Mouse (Mus musculus) heart, postnatal 0 days (tissue): ENCODE measurements at regions not wholly inside any gene's neighbourhood (a gene's known extent, or its start where the extent isn't known, plus 50 kb on each side); places are given as distances from the start of the nearest gene placed in this dataset.

ENCODE experiments used
- ATAC-seq: fragments of 200-750 bp; cut with Nextera tagmentation; 2 replicates; pipeline ENCODE4 v1.8.0; 2017; ENCODE audit warnings: low read depth, moderate number of reproducible peaks, moderate library complexity; ENCODE audit not compliant: insufficient read depth
- DNase-seq: peaks from one replicate; pipeline ENCODE4 v3.0.0-alpha.2; 2016; ENCODE audit warnings: low spot score
- H3K27ac ChIP-seq: fragments of 300-500 bp; sonication (generic); 2 replicates; pipeline ENCODE4 v1.5.1; 2014; ENCODE audit warnings: low read depth, mild to moderate bottlenecking
- H3K27me3 ChIP-seq: fragments of 300-500 bp; sonication (generic); 2 replicates; pipeline ENCODE4 v1.6.1; 2014; ENCODE audit warnings: low read length, mixed read lengths; ENCODE audit not compliant: control insufficient read depth, insufficient read depth
- H3K36me3 ChIP-seq: fragments of 300-500 bp; sonication (generic); replicated peaks from 2 replicates; pipeline ENCODE4 v1.6.1; 2014; ENCODE audit warnings: low read length, mixed read lengths; ENCODE audit not compliant: control insufficient read depth, insufficient read depth
- H3K4me1 ChIP-seq: fragments of 300-500 bp; sonication (generic); 2 replicates; pipeline ENCODE4 v1.6.1; 2014; ENCODE audit warnings: antibody characterized with exemption; ENCODE audit not compliant: control insufficient read depth, insufficient read depth
- H3K4me2 ChIP-seq: fragments of 300-500 bp; sonication (generic); 2 replicates; pipeline ENCODE4 v1.6.1; 2014; ENCODE audit warnings: low read depth, mild to moderate bottlenecking, low read length, moderate library complexity
- H3K4me3 ChIP-seq: fragments of 300-500 bp; sonication (generic); 2 replicates; pipeline ENCODE4 v1.5.1; 2014; ENCODE audit warnings: low read depth, low read length
- H3K9ac ChIP-seq: fragments of 300-500 bp; sonication (generic); replicated peaks from 2 replicates; pipeline ENCODE4 v1.6.1; 2014; ENCODE audit warnings: low read depth, low read length, mixed read lengths
- H3K9me3 ChIP-seq: fragments of 300-500 bp; sonication (generic); replicated peaks from 2 replicates; pipeline ENCODE4 v1.6.1; 2016; ENCODE audit warnings: low read length; ENCODE audit not compliant: control insufficient read depth
- CTCF ChIP-seq: IDR thresholded peaks from 2 replicates; pipeline ENCODE4 v1.5.1; 2016; ENCODE audit warnings: antibody characterized with exemption, control low read depth, low read depth
- EP300 ChIP-seq: IDR thresholded peaks from 2 replicates; pipeline ENCODE4 v1.6.1; 2016; ENCODE audit warnings: antibody characterized with exemption, low read depth
- WGBS: fragments of 180-500 bp; shearing (Covaris S2); extraction: QIAGEN DNeasy Blood & Tissue Kit; methylation state at CpG from one replicate; pipeline ENCODE4 v1.1.7; 2014; 5-methylcytosine and 5-hydroxymethylcytosine counted together

DNA sequence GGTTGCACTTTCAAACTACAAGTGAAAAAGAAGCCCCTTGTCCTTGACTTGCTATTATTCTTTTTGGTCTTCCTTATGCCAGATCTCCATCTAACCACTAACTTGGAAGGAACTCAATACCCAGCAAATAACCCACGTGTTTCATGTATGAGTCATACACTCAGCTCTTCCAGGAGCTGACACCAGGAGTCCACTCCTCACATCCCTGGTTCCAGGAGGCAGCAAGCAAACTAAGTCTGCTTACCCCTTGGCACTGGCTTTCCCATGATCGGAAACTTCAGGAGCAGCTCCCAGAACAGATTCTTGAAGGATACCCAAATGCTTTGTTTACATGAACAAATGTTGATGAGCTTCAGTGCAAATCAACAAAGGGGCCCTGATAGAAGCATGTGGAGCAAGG is 421.1 kb upstream of the 3110018I06Rik start:
- H3K4me2 ChIP-seq: no peak overlapping the region
- DNase-seq: no peak
- ATAC-seq: no peak

DNA sequence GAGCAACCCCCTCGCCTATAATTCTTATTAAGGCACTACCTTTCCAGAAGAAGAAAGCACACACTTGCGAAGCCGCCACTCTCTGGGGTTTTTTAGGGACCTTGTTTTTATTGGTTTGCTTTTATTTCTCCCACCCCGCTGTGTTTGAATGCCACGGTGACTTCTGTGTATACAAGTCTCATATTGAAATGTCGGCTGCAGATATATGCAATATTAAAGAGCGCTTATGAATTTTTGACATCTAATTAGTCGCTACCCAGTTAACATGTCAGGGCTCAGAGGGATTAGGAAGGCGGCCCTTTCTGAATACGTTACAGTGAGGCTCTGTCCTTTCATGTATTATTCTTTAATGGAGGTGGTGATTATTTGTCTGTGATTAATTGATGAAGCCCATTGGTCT is 405.9 kb upstream of the 3110018I06Rik start:
- TF ChIP-seq CTCF: no peak
- TF ChIP-seq EP300: no peak
- Histone ChIP-seq H3K27ac (no peak overlapping the region), H3K4me2 (no peak overlapping the region), H3K9ac (no peak overlapping the region), H3K4me1 (no peaks in the 10 kb centered on the region), H3K36me3 (no peaks in the 10 kb centered on the region), H3K4me3 (no peak overlapping the region), H3K27me3 (no peaks in the 10 kb centered on the region), H3K9me3 (no peaks in the 10 kb centered on the region)
- no peak for DNase-seq
- ATAC-seq: no peak
- 87% methylated on average over 10 of the region's 10 CpGs for WGBS

More for the DNA sequence above, 421.1 kb upstream of the 3110018I06Rik start:
- H3K9me3 ChIP-seq: peaks cover 5% of the 10 kb centered on the region; the same call in 1 of the 2 replicates
- H3K4me1 ChIP-seq: no peaks in the 10 kb centered on the region
- WGBS: 67% methylated on average over 2 of the region's 2 CpGs
- H3K36me3 ChIP-seq: no peaks in the 10 kb centered on the region
- no peak overlapping the region for H3K4me3 ChIP-seq
- no peak for TF ChIP-seq EP300
- no peak overlapping the region for H3K27ac ChIP-seq
- H3K9ac ChIP-seq: no peak overlapping the region
- no peaks in the 10 kb centered on the region for H3K27me3 ChIP-seq

DNA sequence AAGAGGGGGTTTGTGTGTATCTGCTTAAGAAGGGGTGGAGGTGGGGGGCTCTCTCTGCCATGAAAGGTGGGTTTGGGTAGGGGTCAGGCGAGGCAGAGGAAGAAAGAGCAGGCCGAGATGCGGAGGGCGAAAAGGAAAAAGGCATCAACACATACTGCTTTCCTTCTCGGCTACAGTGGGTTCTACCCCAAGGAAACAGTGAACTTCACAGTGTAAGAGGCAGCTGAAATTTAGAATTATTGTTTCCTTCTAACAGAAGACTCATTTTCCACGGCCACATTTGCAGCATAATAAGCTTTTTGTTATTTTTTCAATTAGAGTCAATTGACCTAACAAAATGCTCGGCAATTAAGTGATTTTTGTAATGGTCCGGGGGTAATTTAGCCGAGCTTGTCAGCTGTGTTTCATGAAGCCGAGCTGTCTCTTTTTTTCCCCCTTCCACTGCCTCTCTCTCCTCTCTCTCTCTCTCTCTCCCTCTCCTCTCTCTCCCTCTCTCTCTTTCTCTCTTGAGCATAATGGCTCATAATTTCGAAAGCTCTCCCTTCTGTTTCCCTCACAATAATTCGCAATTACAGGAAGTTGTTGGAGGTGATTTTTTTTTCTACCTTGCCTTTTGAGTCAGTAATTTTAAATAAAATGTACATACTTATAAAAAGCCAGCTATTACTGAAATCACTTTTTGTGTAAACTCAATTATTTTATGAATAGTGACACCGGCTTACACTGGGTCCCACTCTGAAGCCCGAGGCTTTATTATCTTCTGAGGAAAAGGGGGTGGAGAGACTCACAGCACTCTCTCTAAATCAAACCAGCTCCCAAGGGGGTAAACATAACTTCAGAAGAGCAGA is 403.1 kb upstream of the 3110018I06Rik start:
- H3K36me3 ChIP-seq: no peaks in the 10 kb centered on the region
- no peak for TF ChIP-seq EP300
- TF ChIP-seq CTCF: no peak
- DNase-seq: no peak

DNA sequence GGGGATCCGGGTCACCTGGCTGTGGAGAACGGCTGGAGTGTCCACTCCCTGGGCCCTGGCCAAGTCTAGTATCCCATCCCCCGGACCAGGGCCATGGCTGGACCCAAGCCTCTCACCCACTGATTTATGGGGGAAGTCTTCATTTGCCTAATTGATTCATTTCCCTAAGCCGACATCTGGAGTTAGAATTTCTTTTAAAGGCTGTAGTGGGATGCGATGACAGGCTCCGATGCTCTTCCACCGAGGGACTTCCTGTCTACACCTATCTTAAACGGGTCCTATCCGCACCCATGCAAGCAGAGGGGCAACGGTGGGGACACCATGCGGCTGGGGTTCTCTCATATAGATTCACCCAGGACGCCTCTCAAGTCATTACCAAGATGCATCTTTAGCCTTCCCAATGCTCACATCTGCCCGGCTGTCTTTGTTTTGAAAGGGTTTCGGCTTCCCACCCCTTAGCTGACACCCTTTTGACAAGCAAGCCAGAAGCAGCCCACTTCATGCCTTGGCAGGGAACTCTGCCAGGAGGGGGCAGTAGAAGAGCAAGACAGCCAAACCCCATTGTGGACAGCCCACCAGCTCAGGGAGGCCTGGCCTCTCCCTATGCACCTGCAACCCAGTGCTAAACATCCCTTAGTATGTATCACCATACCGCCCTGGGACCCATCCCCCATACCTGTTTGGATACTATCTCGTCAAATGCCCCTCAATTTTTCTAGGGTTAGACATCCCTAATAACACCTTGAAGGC is 402.4 kb upstream of the 3110018I06Rik start:
- 35% methylated on average over 16 of the region's 16 CpGs for WGBS
- no peak overlapping the region for H3K4me2 ChIP-seq
- H3K4me1 ChIP-seq: no peaks in the 10 kb centered on the region
- no peaks in the 10 kb centered on the region for H3K36me3 ChIP-seq
- no peak overlapping the region for H3K9ac ChIP-seq
- TF ChIP-seq EP300 (no peak), CTCF (peak; percentile 64)
- DNase-seq (no peak), ATAC-seq (no peak)
- no peak overlapping the region for H3K27ac ChIP-seq
- no peaks in the 10 kb centered on the region for H3K9me3 ChIP-seq
- H3K27me3 ChIP-seq: no peaks in the 10 kb centered on the region
- H3K4me3 ChIP-seq: no peak overlapping the region

More for the DNA sequence above, 403.1 kb upstream of the 3110018I06Rik start:
- no peak overlapping the region for H3K4me3 ChIP-seq
- H3K9me3 ChIP-seq: no peaks in the 10 kb centered on the region
- no peak overlapping the region for H3K4me2 ChIP-seq
- no peak overlapping the region for H3K9ac ChIP-seq
- WGBS: 64% methylated on average over 14 of the region's 14 CpGs
- H3K4me1 ChIP-seq: no peaks in the 10 kb centered on the region
- no peak overlapping the region for H3K27ac ChIP-seq
- ATAC-seq: no peak
- no peaks in the 10 kb centered on the region for H3K27me3 ChIP-seq

DNA sequence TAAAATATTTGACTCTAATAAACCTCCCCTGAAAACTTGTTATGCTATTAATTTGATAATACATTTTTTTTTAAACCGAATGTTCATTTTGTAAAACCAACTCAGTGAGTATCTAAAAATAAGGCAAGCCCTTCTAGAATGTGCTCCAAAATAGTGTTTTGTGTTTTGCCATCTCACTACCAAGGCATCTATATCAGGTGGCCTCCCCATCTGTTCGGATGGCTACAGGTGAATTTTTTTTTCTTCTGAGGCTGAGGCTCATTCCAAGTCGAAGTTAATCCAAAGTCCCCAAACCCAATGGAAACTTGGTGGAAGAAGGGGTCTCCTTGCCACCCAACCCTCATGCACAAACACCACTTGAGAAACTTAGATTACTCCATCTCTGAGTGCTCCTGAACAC is 396.3 kb upstream of the 3110018I06Rik start:
- WGBS: 69% methylated on average over 3 of the region's 3 CpGs
- DNase-seq (no peak), ATAC-seq (no peak)

More for the DNA sequence above, 396.3 kb upstream of the 3110018I06Rik start:
- Histone ChIP-seq H3K4me1 (no peaks in the 10 kb centered on the region), H3K4me3 (no peak overlapping the region), H3K9ac (no peak overlapping the region), H3K27ac (no peak overlapping the region), H3K4me2 (no peak overlapping the region), H3K36me3 (no peaks in the 10 kb centered on the region), H3K27me3 (no peaks in the 10 kb centered on the region), H3K9me3 (no peaks in the 10 kb centered on the region)
- TF ChIP-seq CTCF: no peak
- TF ChIP-seq EP300: no peak
